Mouse (Mus musculus) lung, postnatal 14 days (tissue): Measurements from ENCODE around the gene Cldn13.
A peak's percentile ranks its signal among the peaks of the same experiment; 100 is the strongest.

Experiments used
- DNase-seq: peaks from one replicate; pipeline ENCODE4 v3.0.0; 2021

Gene Cldn13

DNA sequence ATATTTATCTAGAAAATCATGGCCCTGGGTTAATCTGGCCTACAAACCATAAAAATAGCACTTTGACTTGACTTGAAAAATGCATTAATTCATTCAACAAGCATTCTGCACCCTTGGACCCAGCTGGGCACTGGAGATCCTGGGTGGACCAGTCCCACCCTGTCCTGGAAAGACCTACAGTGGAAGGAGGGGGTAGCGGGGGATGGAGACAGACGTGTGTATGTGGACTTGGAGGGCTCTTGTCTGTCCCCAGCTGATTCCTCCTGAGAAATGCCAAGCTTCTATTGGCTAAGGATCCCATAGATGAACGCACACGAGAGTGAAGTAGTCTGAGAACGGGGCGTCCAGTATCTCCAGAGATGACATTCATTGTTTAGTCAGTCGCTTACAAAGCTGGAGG is 26.8 kb downstream of the Cldn13 start:
- DNase-seq = peak; percentile 65

DNA sequence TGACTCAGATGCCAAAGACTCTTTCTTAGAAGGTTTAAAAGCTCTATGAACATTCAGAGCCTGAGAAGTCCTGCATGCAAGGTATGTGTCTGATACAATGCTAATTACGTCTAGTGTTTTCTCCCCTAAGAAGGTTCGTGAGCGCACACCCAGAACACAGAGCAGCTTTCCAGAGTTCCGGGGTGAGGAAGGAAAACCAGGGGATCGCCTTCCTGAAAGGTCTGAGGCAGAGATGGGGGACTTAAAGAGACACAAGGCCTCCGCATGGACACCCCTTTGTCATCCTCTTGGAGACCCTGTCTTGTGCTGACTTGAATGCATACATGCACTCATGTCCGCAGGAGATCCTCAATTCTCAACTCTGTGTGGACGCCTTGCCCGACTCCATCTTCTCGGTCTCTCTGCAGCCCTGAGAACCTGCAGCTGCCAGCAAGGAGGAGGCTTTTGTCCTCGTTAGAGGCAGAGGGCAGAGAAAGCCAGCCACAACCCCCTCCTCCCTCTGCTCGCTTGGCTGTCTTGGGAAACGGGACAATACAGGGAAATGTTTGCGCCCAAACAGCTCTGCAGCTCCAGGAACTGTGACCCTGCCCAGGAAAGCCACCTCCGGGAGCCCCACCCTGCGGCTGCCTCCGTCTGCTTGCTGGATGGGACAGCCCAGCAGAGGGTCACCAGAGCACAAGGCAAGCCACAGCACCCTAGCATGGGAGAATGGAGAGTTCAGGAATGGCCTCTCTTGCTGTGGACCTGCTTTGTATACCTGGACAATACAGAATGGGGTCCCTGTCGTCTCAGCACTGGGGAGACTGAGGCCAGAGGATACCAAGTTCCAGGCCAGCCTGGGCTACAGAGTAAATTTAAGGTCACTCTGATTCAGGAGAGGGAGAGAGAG is 27.6 kb downstream of the Cldn13 start:
- DNase-seq = peak; percentile 82

DNA sequence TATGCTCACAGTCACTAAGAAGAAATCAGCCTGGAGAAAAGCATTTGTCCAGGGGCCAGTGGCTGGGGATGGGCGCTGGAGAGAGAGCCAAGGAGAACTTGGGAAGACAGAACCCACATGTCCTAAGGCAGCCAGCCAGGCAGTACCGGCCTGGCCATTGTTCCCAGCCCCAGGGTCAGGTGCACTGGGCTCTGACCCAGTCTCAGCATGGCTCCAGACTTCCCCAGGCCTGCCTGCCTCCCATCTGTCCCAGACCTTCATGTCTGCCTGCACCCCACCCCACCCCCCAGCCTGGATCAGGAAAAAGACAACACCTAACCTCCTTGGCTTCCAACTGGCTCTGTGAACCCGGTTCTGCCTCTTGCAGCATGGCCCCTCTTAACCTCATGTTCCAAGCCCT is 32.2 kb downstream of the Cldn13 start:
- peak; percentile 66 for DNase-seq

DNA sequence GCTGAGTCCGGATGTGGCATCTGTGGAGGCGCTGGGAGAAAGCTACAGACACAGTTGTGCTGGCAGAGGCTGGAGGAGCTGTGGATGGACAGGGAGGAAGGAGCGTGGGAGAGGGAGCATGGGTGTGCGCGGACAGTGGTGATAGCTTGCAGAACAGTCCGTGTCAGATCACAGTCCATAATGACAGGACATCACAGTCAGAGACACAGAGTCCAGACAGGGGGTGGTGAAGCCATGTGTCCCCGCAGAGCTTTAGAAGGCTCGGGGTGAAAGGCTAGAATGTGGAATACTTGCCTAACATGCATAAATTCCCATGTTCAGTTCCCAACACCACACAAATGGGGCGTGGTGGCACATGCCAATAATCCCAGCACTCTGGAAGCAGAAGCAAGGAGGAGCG is 38.5 kb downstream of the Cldn13 start:
- DNase-seq = peak; percentile 69

DNA sequence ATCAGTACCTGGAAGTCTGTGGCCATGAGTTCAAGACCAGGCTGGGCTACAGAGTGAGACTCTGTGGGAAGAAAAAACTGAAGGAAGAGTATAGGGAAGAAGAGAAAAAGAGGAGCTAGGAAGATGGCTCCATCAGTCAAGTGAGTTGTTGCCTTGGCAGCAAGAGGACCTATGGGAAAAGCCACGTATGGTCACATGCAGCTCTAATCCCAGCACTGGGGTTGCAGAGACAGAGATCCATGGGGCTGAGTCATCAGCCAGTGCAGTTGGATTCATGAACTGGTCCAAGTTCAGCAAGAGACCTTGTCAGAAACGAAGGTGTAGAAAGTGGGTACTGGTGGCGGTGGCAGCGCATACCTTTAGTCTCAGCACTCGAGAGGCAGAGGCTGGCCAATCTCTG is 40.1 kb downstream of the Cldn13 start:
- DNase-seq = no peak

DNA sequence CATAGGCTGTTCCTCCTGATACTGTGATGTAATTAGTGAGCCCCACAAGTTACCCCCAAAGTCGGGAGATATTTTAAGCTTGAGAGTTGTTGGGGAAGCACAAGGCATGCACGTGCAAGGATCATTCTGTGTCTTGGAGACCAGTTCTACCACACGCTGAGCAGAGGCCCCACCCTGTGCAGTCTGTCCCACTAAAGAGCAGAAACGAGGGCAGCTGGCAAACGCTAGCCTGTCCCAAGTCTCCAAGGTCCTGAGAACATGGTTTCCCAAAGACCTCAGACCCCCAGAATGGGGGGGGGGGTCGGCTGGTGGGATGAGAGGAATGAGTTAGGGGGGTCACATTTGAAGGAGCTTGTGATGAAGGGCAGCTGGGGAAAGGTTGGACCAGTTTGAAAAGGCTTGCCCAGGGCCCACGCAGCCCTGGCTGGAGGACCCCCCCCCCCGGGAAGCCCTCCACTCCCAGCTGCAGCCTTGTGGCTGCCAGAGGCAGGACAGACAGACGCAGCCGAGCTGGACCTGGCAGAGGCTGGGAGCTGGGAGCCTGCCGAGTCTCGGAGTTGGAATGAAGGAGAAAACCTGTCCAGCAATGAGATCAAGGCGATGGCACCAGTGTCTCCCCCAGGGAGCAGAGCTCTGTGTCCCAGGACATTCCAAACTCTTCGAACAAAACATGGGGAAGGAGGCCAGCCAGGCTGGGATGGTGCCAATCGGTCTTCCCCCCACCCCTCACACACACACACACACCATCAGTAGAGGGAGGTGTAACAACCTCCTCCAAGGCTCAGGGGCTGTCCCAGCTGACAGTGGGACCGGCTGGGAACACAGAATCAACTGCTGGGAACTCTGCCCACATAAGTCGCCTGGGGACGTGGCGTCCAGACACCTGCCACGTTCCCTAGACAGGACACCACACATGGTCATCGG is 41.1 kb downstream of the Cldn13 start:
- peak; percentile 88 for DNase-seq

DNA sequence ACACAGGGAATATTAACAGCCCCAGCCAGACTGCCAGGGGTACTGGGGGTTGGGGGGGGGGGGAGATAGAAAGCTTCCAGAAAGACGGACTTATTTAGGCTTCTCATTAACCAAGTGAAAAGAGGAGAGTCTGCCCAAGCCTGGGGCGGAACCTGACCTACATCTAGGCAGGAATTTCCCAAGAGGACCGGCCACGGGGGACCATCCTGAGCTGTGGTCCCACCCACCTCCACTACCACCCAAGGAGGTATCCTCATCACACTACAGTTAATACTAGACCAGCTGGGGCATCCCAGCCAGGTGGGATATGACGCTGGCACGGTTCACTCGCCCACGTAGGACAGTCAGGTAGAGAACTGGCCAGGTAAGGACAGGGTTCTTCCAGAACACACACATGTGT is 42.3 kb downstream of the Cldn13 start:
- DNase-seq = no peak

DNA sequence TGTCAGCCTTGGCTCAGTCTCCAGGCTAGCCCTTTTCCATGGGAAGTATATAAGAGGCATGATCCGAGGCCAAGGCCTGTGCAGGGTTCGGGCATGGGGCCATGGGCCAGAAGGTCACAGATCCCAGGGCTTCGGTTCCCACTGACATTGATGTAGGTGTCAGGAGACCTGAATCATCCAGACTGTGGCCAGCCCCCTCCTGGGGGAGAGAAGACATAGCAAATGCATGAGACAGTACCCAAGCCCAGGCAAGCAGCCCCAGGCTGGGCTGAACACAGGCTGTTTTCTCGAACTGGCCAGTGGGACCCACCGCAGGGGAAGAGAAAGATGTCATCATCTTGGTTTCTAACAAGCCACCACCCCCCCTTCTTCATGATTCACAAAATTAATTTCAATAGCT is 42.7 kb downstream of the Cldn13 start:
- DNase-seq = peak; percentile 56

DNA sequence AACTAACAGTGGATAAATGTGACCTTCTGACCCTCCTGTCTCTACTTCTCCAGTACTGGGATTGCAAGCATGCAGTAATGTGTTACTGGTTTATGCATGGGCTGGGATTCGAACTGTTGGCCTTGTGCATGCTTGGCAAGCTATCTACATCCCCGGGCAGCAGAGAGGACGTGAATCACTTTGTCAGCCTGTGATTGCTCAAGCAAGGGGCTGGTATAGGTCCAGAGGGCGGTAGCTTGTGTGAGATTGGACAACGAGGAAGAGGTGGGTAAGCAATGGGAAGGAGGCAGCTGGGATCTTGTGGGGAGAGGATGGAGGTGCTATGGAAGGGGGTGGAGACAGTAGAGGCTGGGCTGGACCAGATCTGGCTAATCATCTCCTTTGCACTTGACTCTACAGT is 46.8 kb downstream of the Cldn13 start:
- no peak for DNase-seq

DNA sequence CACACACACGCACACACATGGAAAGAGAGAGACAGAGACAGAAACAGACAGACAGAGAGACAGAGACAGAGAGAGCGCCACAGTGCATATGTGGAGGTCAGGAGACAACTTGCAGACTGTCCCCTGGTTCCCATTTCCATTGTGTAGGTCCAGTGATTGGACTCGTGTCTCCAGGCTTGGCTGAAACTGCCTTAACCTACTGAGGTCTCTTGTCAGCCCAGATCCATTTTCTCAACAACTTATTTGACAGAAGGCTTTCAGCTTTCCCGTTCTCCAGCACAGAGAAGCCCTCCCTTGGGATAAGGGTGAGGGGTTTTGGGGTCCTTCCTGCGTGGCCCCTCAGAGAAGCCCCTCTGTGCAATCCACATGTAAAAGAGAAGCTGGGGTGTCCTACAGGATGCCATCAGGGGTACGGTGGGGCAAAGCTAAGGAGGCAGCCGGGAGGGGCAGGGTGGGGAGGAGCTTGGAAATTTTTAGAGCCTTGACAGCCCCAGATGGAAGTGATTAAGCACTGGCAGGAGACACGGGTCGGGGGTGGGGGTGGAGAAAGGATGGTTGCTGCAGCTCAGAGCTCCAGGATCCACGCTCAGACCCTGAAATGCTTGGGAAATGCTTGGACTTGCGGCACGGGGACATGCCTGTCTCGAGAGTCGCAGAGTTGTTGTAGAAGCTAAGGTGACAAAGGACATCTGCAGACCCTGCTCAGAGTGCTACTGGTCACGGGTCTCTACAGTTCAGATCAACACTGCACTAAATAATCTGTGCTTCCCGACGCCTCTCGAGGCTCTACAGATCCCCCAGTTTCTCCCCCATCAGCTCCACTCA is 47.8 kb downstream of the Cldn13 start:
- no peak for DNase-seq

DNA sequence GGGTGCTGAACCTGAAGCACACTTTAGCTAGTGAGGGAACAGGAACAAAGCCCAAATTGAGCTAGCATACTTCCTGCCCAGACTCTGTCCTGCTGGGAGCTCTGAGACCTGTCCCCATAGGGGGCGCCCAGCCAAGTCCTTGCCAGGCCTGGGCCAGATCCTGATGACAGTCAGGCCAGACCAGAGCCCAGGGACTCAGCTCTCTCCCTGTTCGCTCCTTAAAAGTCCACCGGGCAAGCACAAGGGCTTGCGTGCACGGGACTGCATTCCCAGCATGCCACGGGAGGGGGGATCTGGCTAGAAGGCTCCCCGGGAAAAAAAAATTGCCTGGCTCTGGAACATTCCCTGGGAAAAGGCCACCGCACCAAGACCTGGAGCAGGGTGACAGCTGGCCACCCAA is 50.2 kb downstream of the Cldn13 start:
- peak; percentile 75 for DNase-seq
